Mouse (Mus musculus): ENCODE data around the gene Smim7.

The Smim7 gene

GRCm38 (mm10) chr8:72547122-72547801 is 23.6 kb downstream of the Smim7 start:
- no peak for DNase-seq (ENCODE audit: low spot score)

GRCm38 (mm10) chr8:72539234-72539633 is 31.7 kb downstream of the Smim7 start:
- DNase-seq (ENCODE audit: low spot score) = no peak

GRCm38 (mm10) chr8:72534888-72535287 is 36.0 kb downstream of the Smim7 start:
- no peak for DNase-seq (ENCODE audit: low spot score)

GRCm38 (mm10) chr8:72532103-72532502 is 38.8 kb downstream of the Smim7 start:
- no peak for DNase-seq (ENCODE audit: low spot score)

GRCm38 (mm10) chr8:72521888-72522287 is 49.0 kb downstream of the Smim7 start:
- no peak for DNase-seq (ENCODE audit: low spot score)

GRCm38 (mm10) chr8:72517421-72517988 is 53.4 kb downstream of the Smim7 start:
- no peak for DNase-seq (ENCODE audit: low spot score)
